Mouse (Mus musculus) olfactory bulb, adult 2 months (tissue): ENCODE results near the gene Sh3rf3. TPM values are rescaled to one million over a fixed set of nuclear protein-coding genes. Genes with fewer than 3 reads are reported as not detected.

Experiments
- H3K27ac ChIP-seq: fragments of 200-500 bp; 2 replicates; pipeline ENCODE4 v1.5.1; 2012; ENCODE audit warnings: low read depth, low read length; ENCODE audit not compliant: insufficient read depth
- H3K4me1 ChIP-seq: fragments of 200-500 bp; 2 replicates; pipeline ENCODE4 v1.6.1; 2012; ENCODE audit warnings: low read length; ENCODE audit not compliant: control insufficient read depth, insufficient read depth
- H3K4me3 ChIP-seq: fragments of 200-500 bp; 2 replicates; pipeline ENCODE4 v1.5.1; 2012; ENCODE audit warnings: mild to moderate bottlenecking, low read depth, low read length, moderate library complexity; ENCODE audit not compliant: insufficient read depth
- CTCF ChIP-seq: fragments of 200-500 bp; IDR thresholded peaks from 2 replicates; pipeline ENCODE4 v1.5.1; 2012; ENCODE audit warnings: low read depth, mild to moderate bottlenecking, low read length, moderate library complexity; ENCODE audit not compliant: insufficient read depth
- POLR2A ChIP-seq: fragments of 200-500 bp; IDR thresholded peaks from 2 replicates; pipeline ENCODE4 v1.6.1; 2012; ENCODE audit warnings: mild to moderate bottlenecking, low read depth, low read length, moderate library complexity; ENCODE audit not compliant: insufficient read depth
- WGBS: fragments of 180-500 bp; shearing (Covaris S2); methylation state at CpG from one replicate; pipeline ENCODE4 v1.1.7; 2018; 5-methylcytosine and 5-hydroxymethylcytosine counted together
- polyA plus RNA-seq: library from polyadenylated mRNA; stranded (reverse); fragments of >200 nt; gene quantifications from 2 replicates; pipeline ENCODE4 v1.2.4, GENCODE M21; 2012; ENCODE audit warnings: low replicate concordance; ENCODE audit not compliant: missing spikeins, insufficient read depth, insufficient read length

The Sh3rf3 gene
- polyA plus RNA-seq, 1 experiment = not detected

DNA sequence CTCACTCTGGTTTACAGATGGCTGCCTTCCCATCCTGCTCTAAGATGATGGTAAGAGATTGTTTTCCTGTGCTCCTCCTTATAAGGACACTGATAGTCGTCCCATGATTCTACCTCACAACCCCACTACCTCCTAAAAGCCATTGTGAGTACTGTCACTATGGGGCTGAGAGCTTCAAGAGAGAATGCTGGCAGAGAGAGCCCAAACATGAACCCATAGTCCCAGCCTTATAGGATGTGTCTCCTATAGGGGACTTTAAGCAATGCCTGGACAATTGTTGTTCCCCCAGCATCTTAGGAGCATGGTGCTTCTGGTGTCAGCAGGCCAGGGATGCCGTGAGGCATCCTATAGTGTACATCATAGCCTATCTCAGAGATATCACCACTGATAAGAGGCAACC lies 54.4 kb downstream of the Sh3rf3 start:
- TF ChIP-seq POLR2A (no peak), CTCF (no peak)
- peaks cover 3% of the 10 kb centered on the region; the same call in 1 of the 2 replicates for H3K4me1 ChIP-seq
- H3K27ac ChIP-seq = no peak overlapping the region
- H3K4me3 ChIP-seq = no peak overlapping the region
- 91% methylated on average over 2 of the region's 2 CpGs for WGBS

DNA sequence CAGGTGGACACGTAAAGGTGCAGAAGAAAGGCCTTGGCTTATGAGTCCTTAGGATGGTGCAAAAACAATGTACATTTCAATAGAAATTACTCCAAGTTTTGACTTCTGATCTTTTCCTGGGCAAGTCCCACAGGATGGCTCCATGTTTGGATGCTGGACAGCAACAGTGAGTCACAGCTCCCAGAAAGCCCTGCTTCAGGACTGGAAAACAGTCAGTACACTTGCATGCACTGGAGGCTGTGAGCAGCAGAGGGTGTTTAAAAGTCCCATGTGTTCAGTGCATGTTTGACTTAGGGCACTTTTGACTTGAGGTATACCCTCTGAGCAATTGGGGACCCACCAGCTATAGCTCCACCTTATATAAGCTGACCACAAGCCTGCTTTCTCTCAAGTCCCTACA lies 56.7 kb downstream of the Sh3rf3 start:
- 98% methylated on average over 1 of the region's 1 CpGs for WGBS
- no peak overlapping the region for H3K27ac ChIP-seq
- TF ChIP-seq POLR2A (no peak), CTCF (no peak)
- H3K4me3 ChIP-seq = no peak overlapping the region
- peaks cover 3% of the 10 kb centered on the region; the same call in 1 of the 2 replicates for H3K4me1 ChIP-seq

DNA sequence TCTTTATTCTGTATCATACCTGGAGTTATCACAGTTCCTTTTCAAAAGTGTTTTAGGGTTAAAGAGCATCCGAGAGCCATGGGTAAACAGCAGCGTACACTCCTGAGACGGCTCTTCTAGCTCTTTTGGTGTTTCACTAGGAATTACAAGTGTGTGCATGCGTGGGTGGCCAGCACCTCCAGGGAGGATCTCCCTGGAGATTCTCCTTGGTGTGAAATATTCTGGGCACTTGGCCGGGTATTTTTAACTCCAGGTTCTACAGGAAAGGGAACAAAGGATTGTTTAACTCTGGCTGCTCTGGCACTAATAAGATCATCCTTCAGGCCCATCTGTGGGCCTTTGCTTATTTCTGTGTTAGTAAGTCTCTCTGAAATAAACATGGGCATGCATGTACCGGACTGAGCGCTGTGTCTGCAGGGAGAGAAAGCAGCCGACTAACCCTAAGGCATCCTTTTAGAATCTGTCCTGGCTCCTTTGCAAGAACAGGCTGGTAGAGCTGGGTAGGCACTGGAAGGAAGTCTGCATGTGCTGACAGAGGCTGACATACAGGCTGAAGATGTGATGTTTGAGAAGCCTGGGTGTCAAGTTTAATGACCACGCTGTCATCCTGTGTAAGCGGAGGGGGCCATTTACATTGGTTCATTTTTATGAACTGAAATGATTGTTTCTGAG lies 58.1 kb downstream of the Sh3rf3 start:
- WGBS = 55% methylated on average over 10 of the region's 10 CpGs
- Histone ChIP-seq H3K4me1 (peaks cover 3% of the 10 kb centered on the region; the same call in 1 of the 2 replicates), H3K27ac (no peak overlapping the region), H3K4me3 (no peak overlapping the region)
- no peak for TF ChIP-seq CTCF

DNA sequence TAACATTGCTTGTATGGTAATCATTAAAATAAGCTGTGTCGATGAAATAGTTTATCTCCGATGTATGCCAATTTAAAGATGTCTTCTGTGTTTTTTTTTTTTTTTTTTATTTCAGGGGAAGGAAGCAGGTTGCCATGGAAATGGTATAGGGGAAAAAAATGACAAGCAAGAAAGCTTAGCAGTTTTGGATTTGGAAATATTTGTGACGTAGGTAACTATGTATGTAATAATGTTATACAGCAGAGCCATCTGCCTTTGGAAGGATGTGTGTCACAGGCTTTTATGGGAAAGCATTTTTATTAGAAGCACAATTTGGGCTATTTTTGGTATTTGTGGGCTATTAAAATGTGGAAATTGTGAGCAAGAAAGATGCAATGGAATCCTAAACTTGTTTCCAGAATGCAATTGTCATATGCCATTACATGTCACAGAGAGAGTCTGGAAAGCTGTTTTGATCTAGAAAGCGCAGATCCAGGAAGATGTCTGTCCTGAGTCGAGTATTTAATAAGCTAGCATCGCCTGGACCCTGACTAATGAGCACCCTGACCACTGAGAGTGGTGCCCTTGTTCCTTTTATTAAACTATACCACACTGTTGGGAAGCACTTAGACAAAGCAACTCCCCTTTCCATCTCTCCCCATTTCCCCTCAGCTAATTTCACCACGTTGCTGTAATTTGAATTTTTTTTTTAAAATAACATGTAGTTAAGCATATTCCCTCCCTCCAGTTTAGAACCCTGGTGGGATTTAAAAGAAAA lies 58.8 kb downstream of the Sh3rf3 start:
- Histone ChIP-seq H3K4me1 (peaks cover 3% of the 10 kb centered on the region; the same call in 1 of the 2 replicates), H3K27ac (no peak overlapping the region), H3K4me3 (no peak overlapping the region)
- WGBS = 70% methylated on average over 7 of the region's 7 CpGs
- TF ChIP-seq POLR2A (no peak), CTCF (no peak)

DNA sequence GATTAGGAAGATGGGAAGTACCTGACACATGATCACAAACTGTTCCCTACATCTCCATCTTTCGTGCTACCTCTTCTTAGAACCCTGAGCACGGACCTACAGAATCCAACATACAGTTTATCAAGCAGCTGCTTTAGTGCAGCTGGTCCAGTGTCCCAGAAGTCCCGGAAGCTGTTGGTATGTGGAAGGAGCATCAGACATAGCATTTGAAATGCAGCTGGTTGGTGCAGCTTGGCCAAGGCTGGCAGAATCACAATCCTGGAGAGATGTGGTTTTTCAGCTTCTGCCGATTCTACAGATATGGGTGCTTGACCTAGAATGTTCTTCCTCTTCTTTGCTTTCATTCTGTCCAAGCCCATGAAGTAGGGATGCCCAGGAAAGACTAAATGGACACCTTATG lies 64.7 kb downstream of the Sh3rf3 start:
- Histone ChIP-seq H3K27ac (no peak overlapping the region), H3K4me1 (no peaks in the 10 kb centered on the region), H3K4me3 (no peak overlapping the region)
- no peak for TF ChIP-seq CTCF
- TF ChIP-seq POLR2A = no peak
- WGBS = 76% methylated on average over 4 of the region's 4 CpGs

DNA sequence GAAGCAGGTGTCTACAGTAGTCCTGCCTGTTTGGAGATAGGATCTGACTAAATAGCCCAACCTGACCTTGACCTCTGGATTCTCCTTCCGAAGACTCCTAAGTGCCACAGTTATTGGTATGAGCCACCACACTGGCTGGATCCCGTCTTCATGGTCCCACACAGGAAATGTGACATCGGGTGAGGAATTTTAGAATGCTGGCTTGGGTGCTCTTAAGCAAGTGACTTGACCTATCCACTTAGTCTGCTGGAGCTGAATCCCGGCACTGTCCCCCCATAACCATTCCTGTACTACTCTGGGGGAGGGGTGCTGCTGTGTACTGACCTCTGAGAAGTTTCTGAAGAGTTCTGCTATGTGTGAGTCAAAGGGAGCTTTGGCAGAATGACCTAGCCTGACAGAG lies 65.5 kb downstream of the Sh3rf3 start:
- Histone ChIP-seq H3K4me1 (no peaks in the 10 kb centered on the region), H3K27ac (no peak overlapping the region), H3K4me3 (no peak overlapping the region)
- TF ChIP-seq CTCF = no peak
- TF ChIP-seq POLR2A = no peak
- 96% methylated on average over 4 of the region's 4 CpGs for WGBS

DNA sequence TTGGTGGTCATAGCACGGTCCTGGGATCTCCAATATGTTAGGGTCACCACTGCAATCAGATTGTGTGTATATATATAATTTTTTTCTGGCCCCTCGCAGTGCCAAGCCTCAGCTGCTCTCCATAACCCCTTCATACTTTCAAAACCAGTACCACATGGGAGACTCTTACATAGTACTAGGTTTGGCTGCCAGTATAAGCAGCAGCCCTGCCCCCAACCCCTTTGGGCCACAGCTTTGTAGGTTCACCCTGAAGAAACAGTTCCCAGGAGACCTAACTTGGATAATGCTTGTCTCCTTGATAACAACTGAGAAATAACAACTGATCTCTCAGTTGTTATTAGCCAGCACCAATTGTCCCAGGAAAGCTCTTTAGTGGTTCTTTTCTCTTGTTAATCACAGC lies 69.6 kb downstream of the Sh3rf3 start:
- no peak overlapping the region for H3K4me3 ChIP-seq
- TF ChIP-seq POLR2A (no peak), CTCF (no peak)
- H3K27ac ChIP-seq = no peak overlapping the region
- 95% methylated on average over 2 of the region's 2 CpGs for WGBS
- peaks cover 7% of the 10 kb centered on the region for H3K4me1 ChIP-seq

DNA sequence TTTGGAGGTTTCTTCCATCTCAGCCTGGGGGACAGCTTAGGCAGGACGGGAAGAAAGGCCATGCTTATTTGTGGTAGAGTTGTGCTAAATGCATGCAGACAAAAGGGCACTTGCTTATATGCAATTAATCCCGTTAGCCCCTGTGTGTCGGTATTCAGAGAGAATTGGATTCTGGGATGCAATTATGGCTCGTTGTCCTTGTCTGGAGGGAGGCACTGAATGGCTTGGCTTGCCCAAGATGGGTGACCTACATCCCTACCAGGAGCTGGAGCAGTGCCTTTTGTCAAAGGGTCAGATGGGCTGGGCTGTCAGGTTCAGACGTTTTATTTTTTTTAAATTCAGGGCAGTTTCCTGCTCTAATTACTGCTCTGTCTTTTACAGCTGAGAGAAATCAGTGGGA lies 72.2 kb downstream of the Sh3rf3 start:
- peaks cover 7% of the 10 kb centered on the region for H3K4me1 ChIP-seq
- H3K4me3 ChIP-seq = no peak overlapping the region
- TF ChIP-seq POLR2A = no peak
- TF ChIP-seq CTCF = no peak
- H3K27ac ChIP-seq = no peak overlapping the region
- 14% methylated on average over 5 of the region's 5 CpGs for WGBS

DNA sequence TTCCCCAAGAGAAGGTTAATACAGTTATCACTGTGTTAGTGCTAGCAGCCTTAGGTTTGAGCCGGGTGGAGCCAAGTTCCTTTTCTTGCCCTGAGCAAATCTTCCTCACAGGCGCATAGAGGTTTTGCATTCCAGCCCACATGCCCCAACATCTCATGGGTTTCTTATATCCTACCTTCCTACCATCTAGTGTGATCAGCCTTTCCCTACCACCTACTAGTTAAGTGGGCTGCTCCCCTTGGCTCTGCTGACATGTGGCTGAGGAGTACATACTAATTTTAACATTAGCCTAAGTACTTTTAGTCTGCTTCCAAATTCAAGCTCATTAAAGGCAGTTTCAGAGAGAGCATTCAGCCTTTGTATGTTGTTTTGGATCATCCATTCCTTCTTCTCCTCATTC lies 72.7 kb downstream of the Sh3rf3 start:
- WGBS = 28% methylated on average over 2 of the region's 2 CpGs
- TF ChIP-seq CTCF (no peak), POLR2A (no peak)
- H3K4me1 ChIP-seq = peaks cover 7% of the 10 kb centered on the region
- no peak overlapping the region for H3K27ac ChIP-seq
- no peak overlapping the region for H3K4me3 ChIP-seq
